Mouse (Mus musculus) layer of hippocampus, adult 2 months (tissue): ENCODE measurements around the gene 5830473C10Rik. TPM values are rescaled to one million over a fixed set of nuclear protein-coding genes. Genes with fewer than 3 reads are reported as not detected.

Experiments
- DNase-seq, 2 experiments: peaks; one replicate each; pipeline ENCODE4 v3.0.0; 2022; ENCODE audit warnings: low spot score in 2 of 2
- H3K27ac ChIP-seq: fragments of 200-600 bp; 2 replicates; pipeline ENCODE4 v1.8.1; 2022
- H3K4me3 ChIP-seq: fragments of 200-600 bp; 2 replicates; pipeline ENCODE4 v1.8.1; 2022; ENCODE audit warnings: mild to moderate bottlenecking
- CTCF ChIP-seq: fragments of 200-600 bp; conservative IDR thresholded peaks from 2 replicates; pipeline ENCODE4 v1.8.1; 2022; ENCODE audit warnings: antibody characterized with exemption, mild to moderate bottlenecking, moderate library complexity
- long read RNA-seq, 2 experiments: library from polyadenylated mRNA; stranded (forward); transcript quantifications; one replicate each; pipeline ENCODE4 v2.0.0; 2021; ENCODE audit warnings: borderline mapping rate in 2 of 2
- total RNA-seq, 2 experiments: library from RNA; stranded (reverse); gene quantifications; 2 replicates each; pipeline ENCODE4 v1.2.3; 2021

The 5830473C10Rik gene
- total RNA-seq, result not detected
- long read RNA-seq, experiment 1, result 0 reads
- long read RNA-seq, experiment 2, result 0 reads

DNA sequence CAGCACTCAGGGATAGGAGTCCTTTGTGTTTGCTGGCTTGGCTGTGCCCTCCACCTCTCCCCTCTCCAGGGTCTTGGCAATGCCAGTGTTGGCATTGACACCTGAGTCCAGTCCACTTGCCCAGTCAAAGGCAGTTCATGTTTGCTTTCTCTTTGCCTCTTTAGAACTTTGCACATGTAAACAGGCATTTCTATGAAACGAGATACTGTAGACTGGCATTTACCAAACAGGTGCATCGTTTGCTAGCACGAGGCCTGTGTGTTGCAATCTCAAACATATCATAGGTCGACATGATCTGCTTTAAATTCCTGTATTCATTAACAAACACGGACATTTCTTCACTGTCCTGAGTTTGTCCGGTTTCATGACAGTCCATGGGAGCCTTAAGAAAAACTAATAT, at the start of gene 5830473C10Rik:
Gene 5830473C10Rik (plus strand): TSS at position 365 of the 400 bp plus-strand sequence.
- Histone ChIP-seq H3K4me3 (no peak within 1 kb of the TSS), H3K27ac (no peak within 1 kb of the TSS)
- no peak for TF ChIP-seq CTCF
- DNase-seq, result no peak

DNA sequence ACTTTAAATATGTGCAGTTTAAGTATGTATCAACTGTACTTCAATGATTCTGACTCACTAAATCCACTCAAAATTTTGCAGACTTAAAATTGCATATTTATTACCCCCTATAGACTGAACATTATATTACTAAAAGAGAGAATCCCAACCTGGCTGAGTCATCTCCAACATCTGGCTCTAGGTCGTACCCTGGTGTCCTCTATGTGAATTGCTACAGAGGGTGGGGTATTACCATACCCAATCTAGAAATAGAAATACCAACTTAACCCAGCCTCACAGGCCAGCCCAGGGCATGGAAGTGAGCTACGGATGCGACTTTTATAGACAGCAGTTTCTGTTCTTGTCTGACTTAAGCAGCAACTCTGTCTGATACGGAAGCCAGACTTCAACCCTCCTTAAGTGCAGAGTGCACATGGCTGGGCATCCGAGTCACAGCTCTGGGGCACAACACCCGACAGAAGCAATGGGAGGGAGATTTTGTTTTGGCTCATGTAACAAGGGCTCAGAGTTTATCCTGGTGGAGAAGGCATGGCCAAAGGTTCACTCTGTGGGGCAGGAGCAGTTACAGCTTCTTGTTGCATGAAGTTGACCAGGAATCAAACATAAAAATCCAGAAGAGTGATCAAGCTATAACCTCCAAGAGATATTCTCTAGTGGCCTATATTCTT, 48.5 kb upstream of the 5830473C10Rik start:
- Histone ChIP-seq H3K27ac (no peak overlapping the region), H3K4me3 (no peak overlapping the region)
- DNase-seq, result no peak
- TF ChIP-seq CTCF, result peak; percentile 17; the same call in 1 of the 2 replicates

DNA sequence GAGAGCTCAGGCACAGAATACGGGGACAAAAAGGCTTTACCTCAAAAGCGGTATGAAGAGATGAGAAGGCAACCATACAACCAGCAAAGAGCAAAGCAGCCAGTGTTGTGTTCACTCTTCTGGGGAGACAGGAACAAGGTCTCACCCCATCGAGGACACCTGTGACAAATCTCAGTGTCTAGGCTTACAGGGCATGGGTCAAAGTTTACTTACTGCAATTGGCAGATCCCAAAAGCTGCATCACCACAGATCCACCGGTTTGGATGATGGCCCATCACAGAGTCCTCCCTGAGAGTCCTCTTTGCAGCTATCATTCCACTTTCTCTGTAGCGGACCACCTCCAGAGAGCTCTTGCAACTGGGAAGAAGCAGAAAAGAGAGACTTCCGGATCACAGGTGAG, 45.3 kb upstream of the 5830473C10Rik start:
- DNase-seq, result no peak
- no peak for TF ChIP-seq CTCF
- Histone ChIP-seq H3K4me3 (no peak overlapping the region), H3K27ac (no peak overlapping the region)

DNA sequence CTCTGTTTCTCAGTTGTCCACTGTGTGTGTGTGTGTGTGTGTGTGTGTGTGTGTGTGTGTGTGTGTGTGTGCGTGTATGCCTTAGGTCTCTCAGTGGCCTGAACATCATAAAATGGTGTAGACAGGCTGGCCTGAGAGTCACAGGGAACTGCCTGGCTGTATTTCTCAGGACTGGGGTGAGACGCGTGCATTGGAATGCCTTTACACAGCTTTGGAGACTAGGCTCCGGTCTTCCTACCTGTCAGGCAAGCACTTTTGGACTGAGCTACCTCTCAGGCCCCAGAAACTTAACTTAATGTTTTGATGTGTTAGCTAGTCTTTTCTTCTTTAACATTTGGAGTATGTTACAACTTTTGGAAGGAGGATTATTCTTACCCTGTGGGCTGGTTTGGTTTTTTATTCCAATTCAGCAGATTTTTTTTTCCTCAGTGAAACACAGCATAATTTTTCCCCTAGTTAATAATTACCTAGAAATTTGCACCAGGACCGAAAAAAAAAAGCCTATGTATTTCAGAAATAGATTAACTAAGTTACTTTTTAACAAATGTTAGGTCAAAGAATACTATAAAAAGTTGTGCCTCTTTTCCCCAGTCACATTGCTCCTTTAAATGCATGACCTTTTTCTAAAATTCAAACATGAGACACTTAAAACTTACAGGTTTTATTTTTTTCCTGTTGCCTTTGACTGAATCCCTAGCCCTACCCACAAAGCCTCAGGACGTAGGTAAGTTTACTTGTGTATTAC, 42.4 kb upstream of the 5830473C10Rik start, which contains the start of gene Afm:
Gene Afm (plus strand): TSS at position 577 of the 745 bp plus-strand sequence.
- H3K27ac ChIP-seq, result no peak within 1 kb of the TSS
- TF ChIP-seq CTCF, result no peak
- DNase-seq, result no peak
- H3K4me3 ChIP-seq, result no peak within 1 kb of the TSS

DNA sequence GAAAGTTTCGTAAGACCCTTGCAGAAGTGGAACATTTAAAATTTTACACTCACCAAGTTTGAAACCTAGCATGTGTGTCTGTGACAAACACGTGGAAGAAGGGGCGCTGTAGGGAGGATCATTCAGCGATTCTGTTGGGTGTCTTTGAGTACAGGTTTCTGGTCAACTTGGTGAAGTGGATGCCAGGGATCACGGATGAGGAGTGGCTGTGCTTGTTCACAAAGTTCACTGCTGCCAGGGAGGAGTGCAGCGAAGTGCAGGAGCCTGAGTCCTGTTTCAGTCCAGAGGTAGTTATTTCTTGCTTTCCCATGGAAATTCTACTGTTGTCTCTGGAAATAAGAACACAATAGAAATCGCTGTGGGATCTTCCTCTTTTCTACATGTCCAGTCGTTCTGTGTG, 9.7 kb upstream of the 5830473C10Rik start:
- Histone ChIP-seq H3K4me3 (no peak overlapping the region), H3K27ac (no peak overlapping the region)
- no peak for TF ChIP-seq CTCF
- DNase-seq, result no peak

DNA sequence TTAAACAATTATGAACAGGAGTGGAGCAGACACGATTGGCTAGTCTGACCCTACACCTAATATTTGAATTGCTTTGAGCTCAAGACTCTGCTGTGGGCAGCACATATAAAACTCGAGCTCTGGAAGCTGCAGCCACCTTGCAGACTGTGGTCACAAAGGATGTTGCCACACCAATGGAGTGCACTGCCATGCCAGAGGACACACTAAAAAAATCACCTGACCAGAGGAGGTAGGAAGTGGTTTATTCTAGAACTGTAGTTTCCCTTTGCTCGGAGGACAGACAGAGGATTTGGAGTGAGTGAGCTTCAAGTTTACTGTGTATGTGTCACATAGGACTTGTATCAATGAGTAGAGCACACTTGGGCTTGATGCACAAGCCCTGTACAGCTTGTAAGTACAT, 4.9 kb upstream of the 5830473C10Rik start:
- no peak overlapping the region for H3K27ac ChIP-seq
- DNase-seq, result no peak
- H3K4me3 ChIP-seq, result no peak overlapping the region
- no peak for TF ChIP-seq CTCF

DNA sequence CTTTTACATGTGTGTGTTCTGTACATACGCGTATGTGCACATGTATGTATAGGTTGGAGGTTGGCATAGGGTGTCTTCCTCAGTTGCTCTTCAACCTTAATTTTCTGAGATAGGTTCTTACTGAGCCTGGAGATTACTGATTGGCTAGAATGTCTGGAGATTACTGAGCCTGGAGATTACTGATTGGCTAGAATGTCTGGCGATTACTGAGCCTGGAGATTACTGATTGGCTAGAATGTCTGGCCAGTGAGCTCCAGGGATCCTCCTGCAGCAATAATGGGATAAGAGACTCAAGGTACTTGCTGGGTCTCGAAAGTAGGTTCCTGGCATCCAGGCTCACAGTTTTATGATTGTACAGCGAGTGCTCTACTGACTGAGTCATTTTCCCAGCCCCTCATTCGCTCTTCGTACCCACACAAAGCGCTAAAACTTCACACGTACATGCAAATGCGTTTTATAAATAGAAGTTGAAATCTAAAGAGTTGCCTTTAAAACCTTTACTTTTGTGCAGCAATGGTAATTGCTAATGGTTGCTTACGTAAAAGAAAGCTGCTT, 891 bp downstream of the 5830473C10Rik start:
- Histone ChIP-seq H3K27ac (no peak overlapping the region), H3K4me3 (no peak overlapping the region)
- TF ChIP-seq CTCF, result no peak

DNA sequence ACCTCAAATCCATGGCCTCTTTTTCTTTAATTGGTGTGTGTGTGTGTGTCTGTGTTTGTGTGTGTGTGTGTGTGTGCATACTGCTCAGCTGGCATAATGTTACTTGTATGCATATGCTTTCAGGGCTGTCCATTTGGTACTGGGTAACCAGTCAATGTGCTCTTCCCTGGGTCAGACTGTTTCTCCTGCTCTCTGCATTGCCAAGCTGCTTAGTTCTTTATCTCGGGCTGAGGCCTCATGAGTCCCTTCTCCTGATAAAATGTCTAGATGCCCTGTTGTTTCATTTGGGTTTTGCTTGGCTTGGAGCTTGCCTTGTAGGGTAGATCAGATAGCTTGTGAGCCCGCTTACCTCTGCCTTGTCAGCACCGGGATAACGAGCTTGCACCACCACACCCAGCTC, 2.0 kb downstream of the 5830473C10Rik start:
- no peak overlapping the region for H3K27ac ChIP-seq
- no peak for DNase-seq
- TF ChIP-seq CTCF, result no peak
- H3K4me3 ChIP-seq, result no peak overlapping the region

More for the DNA sequence above, 891 bp downstream of the 5830473C10Rik start:
- no peak for DNase-seq

DNA sequence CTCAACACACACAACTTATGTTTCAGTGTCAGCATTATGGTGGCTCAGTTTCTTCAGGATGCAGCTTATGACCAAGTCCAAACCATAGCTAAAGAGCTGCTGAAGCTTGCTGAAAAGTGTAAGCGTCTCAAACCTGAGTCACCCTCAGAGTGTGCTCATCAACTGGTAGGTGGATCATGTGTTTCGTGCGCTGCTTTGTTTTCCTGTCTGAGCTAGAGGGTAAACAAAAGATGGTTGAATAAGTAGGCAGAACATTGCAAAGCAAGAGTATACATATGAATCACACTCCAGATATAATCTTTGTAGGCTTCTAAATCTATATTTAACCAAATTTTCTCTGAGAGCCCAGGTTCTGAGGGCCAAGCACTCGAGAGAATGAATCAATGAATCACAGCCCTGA, 3.3 kb downstream of the 5830473C10Rik start:
- TF ChIP-seq CTCF, result no peak
- DNase-seq, result peak in 1 of 2 experiments; percentile 22
- Histone ChIP-seq H3K27ac (no peak overlapping the region), H3K4me3 (no peak overlapping the region)

DNA sequence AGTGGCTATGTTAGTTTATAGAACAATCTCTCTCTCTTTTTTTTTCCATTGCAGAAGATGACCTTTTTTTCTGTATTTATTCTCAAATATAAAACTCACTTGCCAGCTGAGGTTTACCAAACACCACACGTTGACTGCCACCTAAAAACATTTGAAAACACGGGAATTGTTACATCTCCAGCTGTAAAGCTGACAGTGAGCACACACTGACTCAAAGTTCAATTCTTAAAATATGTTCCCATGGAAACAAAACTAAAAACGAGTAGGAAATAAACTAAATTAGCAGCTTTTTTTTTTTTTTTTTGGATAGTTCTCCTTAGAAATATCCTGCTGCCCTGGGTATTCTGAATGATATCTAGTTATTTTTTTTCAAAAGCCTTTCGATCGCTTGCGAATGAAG, 4.3 kb downstream of the 5830473C10Rik start:
- no peak for DNase-seq
- no peak overlapping the region for H3K4me3 ChIP-seq
- TF ChIP-seq CTCF, result no peak
- no peak overlapping the region; the same call in 1 of the 2 replicates for H3K27ac ChIP-seq

DNA sequence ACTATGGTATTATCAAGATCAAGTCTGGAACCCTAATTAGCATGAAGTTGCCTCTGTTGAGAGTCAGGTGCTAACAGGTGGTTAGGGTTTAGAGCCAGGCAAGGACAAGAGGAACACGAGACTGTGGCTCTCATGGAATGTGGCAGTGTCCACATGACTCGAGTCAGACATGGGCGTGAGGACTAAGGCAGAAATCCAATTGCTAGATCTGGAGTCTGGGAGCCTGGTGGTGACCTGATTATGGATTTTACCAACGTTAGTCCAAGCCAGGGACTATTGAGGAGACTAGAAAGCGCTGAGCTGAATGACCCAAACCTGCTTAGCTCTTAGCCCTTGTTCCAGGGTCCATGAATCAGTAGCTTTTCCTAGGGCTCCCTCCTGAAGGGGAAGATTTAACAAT, 6.9 kb downstream of the 5830473C10Rik start:
- DNase-seq, result no peak
- Histone ChIP-seq H3K4me3 (no peak overlapping the region), H3K27ac (no peak overlapping the region)
- TF ChIP-seq CTCF, result no peak

DNA sequence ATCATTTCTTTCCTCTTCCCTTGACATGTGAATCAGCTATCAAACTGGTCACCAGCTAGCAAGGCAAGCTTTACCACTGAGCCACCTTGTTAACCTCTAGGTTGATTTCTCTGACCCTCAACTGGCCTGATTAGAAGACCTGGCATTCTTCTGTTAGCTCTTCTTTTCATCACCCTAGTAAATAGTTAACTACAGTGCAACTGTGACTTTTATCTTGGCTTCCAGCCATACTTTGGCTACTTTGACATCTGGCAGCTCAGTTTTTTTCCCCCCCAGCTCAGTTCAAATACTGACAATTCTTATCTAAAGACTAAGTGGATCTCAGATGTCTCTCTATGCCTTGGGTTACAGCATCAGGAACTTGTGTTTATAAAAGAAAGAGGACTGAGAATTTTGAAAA, 7.4 kb downstream of the 5830473C10Rik start:
- no peak overlapping the region for H3K4me3 ChIP-seq
- no peak overlapping the region for H3K27ac ChIP-seq
- no peak for DNase-seq
- TF ChIP-seq CTCF, result no peak

DNA sequence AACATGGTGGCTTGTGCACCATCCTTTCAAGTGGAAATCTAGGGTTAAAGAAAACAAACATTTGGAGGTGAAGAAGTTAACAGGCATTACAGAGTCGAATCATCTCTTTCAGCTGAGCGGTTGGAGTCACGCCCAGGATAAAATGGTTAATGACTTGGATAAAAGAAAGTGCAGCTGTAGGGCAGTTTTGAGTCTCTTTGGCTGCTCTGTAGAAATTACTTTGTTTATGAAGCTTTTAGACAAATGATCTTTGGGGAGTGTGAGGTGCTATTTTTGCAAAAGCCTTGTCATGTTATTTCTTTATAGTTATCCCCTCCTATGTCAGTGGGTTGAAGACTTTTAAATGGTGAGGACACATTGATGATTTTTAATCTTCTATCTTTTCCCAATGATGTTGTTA, 10.3 kb downstream of the 5830473C10Rik start:
- DNase-seq, result no peak
- Histone ChIP-seq H3K27ac (no peak overlapping the region), H3K4me3 (no peak overlapping the region)
- TF ChIP-seq CTCF, result no peak
